Mouse (Mus musculus): ENCODE measurements around the gene Glyr1.

Gene Glyr1

DNA sequence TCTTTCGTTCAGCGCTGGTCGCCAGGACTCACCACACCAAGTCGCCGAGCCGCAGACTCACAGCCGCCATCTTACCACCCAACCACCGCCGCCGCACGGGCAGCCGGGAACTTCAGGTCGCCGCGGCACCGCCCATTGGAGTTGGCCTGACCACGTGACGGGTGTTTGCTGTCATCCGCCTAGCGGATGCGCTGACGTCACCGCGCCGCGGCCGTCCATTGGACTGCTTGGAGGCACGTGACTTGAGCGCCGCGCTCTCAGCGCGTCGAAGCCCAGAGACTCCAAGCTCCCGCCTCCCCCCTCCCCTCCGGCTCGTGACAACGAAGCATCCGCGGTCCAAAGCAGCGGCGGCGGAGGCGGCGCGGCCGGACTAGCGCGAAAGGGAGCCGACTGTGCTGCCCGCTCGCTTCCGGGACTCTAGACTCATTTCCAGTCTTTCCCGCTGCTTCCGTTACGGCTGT is at the start of gene Glyr1, which contains the start of gene Ubn1:
TSS of gene Glyr1 (minus strand) at position 90 of the 461 bp plus-strand sequence.
TSS of gene Ubn1 (plus strand) at position 284 of the 461 bp plus-strand sequence.
- peak; percentile 100 for DNase-seq (ENCODE audit: low spot score)

DNA sequence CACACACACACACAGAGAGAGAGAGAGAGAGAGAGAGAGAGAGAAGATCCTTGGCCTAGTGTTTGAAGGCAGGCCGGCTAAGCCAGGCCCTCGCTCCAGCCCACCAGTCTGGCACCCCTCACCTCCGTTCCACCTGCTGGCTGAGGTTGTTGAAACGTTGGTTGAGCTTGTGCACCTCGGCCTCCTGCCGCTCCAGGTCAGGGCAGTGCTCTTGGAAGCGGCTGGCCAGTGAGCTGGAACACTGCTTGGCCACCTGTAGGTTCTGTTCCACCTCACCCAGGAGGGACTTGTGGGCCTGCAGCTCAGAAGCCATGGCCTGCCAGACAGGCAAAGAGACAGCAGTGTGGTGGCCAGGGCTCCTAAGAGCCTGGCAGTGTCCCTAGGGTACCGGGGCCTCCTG is 46.8 kb upstream of the Glyr1 start:
- DNase-seq (ENCODE audit: low spot score) = no peak

DNA sequence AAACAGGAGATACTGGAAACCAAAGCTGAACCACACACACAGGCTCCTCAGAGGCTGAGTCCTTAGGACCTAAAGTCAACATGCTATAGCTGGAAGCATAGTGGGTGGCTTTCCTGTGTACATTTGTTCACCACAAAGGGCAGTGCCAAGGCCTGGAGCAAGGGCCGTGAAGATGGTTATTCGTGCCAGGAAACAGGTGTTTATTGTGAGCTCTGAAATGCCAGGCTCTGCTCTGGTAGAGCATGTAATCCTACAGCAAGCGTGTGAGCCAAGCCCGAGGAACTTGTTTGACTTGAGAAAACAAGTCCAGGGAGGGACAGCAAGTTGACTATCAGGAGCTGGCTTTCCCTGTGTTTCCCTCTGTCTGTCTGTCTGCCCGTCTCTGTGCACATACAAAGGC is 43.6 kb upstream of the Glyr1 start:
- no peak for DNase-seq (ENCODE audit: low spot score)

DNA sequence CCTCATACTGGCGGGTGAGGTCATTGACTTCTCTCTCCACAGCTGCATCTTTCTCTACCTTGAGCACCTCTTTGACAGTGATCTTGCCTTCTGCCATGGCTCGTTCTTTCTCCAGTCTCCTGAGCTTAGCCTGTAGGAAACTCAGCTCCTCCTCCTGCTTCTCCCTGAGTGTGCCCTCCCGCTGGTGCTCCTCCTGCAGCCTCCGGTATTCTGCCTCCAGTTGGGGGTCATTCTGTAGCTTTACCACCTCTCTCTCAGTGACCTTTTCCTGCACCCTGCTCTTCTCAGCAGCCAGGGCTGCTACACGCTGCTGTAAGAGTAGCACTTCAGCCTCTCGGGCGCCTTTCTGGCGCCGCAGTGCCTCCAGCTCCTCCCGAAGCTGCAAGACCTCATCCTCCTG is 39.4 kb upstream of the Glyr1 start:
- no peak for DNase-seq (ENCODE audit: low spot score)

DNA sequence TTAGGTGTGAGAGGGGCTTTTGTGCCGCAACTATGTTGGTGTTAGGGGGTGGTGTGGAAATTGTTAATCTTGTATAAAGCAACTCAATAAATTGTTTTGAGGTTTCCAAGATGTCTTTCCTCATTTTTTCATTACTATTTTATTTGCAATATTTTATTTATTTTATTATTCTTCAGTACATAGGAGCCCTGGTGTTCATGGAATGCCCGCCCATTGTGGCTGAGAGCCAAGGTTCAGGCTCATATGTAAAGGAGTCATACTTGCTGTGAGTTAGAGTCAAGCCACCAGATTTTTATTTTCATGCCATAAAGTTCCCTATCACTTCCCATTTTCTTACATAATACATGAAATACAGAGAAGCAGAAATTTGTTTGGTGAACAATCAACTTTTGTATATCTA is 36.5 kb upstream of the Glyr1 start:
- no peak for DNase-seq (ENCODE audit: low spot score)

DNA sequence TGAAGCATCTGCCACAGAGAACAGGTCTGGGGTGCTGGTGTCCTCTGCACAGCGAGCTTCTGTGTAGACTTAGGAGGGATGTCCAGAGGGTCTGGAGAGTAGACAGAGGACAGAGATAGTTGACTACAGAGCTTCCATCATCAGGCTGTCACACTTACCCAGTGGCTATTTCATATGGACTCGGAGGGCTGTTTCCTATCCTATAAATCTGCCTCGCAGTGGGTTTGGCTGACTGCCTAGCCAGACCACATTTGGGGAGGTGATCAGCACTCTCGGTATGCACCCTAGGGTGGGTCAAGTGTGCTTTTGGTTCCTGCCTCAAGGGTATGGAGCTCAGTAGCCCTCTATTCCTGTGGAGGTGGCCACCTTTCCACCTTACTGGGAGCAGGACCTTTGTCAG is 35.5 kb upstream of the Glyr1 start:
- DNase-seq (ENCODE audit: low spot score) = no peak

DNA sequence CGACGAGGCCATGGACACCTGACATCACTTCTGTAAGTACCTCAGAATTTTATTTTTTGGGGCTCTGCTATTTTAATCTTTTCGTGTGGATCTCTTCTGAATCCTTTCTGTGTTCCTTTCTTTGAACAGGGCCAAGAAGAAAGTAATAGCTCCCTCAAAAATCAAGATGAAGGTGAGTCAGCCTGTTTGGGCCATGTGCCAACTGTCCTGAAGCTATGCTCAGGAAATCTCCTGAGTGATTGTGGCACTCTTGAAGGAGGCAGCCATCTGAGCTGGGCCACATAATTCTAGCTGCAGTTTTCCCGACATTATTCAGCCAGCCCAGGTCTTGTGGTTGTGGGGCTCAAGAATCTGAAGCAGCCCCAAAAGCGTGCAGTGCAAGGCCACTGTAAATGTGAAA is 24.7 kb upstream of the Glyr1 start:
- DNase-seq (ENCODE audit: low spot score) = no peak

DNA sequence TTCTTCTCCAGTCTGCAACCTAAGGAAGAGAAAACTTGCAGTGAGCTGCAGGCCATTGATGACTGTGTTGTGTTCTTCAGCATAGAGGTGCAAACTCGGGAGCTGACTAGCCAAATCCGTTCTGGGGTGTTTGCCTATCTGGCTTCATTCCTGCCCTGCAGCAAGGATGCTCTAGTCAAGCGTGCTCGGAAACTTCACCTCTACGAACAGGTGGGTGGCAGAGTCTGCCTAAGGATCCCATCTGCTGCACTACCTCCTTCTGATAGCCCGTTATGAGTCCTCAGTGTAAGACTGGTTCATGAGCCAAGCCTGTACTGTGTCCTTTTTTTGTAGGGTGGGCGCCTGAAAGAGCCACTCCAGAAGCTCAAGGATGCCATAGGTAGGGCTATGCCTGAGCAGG is 22.3 kb upstream of the Glyr1 start:
- no peak for DNase-seq (ENCODE audit: low spot score)

DNA sequence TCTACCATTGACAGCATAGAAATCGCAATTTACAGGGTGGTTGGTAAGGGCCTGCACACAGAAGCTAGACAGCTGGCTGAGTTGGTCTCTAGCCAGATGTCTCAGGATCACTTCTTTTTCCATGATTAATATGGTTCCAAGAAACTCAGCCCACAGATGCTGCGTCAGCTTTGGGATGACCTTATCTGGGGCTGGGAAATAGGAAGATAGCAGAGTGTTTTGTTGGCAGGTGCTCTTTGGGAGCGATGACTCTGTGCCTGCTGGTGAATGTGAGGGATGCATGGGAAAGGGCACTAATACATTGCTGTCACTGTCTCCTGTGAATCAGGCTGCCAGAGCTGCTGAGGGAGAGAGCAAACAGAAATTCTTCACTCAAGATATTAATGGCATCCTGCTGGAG is 20.7 kb upstream of the Glyr1 start:
- DNase-seq (ENCODE audit: low spot score) = peak; percentile 57

DNA sequence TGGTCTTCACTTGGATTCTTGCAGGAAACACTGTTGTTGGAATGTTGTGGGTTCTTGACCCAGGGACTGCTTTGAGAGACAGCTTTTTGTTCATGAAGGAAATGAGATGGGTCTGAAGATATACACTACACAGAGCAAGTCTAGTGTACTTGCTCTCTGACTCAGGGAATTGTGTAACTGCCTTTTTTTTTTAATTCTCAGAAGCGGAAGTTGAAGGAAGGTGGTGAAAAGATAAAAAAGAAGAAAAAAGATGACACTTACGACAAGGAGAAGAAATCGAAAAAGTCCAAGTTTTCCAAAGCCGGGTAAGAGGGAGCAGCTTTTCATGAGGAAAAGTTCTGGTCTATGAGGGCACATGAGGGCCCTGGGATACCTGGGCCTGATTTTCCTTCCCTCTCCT is 13.8 kb upstream of the Glyr1 start:
- no peak for DNase-seq (ENCODE audit: low spot score)

DNA sequence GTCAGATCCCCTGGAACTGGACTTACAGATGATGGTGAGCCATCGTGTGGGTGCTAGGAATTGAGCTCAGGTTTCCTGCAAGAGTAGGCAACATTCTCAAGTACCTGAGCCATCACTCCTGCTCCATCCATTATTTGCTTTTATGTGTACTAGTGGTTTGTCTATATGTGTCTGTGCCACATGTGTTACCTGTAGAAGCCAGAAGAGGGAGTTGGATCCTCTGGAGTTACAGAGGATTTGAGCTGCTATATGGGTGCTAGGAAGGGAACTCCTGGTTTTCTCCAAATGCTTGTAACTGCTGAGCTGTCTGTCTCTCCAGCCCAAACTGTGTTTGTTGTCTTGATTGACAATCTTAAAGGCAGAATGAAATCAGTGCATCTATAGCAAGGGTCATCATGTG is 8.5 kb upstream of the Glyr1 start:
- no peak for DNase-seq (ENCODE audit: low spot score)

DNA sequence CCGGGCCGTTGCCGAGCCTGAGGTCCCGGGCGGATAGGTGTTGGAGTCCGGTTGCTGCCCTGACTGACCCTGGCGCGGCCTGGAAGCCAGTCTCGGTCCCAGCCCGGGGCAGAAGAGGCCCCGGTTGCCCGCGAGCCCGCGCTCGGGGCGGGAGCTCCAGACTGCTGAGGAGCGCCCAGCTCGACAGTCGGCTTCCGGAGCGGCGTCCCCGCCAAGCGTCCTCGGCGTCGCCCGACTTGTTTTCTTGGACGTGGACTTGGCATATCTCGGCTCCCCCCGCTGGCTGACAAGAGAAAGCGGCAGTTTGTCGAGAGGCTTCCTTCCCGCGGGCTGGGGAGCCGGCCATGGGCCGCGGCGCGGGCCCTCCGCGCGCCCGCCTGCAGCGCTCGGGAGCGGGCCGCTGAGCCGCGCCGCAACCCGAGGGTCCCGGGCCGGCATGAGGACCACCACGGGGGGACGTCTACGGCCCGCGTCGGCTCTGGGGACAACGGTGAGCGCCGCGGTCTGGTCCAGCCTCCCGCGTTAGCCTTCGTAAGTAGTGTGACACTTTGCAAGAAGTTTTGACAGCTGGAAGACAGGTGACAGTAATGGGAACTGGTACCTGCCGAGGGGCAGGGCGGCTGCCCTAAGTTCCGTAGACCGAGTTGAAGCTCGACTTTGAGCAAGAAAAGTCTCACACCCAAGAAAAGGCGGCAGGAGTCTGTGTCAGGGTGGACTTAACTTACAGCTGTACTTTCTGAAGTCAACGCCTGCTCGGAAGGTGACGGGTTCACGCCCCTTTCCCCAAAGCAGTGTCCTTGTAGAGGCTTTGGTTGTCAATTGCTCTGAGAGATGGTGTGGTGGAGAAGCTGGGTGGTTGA is 818 bp upstream of the Glyr1 start:
- peak; percentile 68 for DNase-seq (ENCODE audit: low spot score)

DNA sequence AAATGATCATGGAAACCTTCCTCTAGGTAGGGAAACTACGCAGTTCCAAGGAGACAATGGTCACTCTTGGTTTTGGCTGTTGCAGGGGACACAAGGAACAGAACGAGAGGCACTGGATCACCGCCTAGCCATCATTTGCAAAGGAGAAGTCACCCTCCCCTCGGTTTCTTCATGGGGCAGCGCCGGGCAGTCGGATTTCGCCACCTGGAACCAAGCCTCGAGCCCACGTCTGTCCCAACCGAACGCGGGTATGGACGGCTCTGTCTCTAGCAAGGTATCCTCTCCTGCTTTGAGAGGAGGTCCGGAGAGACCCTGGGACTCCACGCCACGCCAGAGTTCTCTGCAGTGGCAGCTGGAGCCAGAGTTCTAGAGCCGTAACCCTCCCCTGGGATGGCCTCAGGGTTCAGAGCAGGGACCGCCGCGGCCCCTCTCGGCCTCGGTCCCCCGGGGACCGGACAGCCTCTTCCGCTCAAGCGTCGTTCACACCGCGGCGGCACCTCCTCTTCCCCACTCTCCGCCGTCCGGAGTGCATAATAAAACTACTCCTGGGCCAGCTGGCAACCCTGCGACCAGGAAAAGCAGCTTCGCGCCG is 385 bp downstream of the Glyr1 start:
- DNase-seq (ENCODE audit: low spot score) = no peak

DNA sequence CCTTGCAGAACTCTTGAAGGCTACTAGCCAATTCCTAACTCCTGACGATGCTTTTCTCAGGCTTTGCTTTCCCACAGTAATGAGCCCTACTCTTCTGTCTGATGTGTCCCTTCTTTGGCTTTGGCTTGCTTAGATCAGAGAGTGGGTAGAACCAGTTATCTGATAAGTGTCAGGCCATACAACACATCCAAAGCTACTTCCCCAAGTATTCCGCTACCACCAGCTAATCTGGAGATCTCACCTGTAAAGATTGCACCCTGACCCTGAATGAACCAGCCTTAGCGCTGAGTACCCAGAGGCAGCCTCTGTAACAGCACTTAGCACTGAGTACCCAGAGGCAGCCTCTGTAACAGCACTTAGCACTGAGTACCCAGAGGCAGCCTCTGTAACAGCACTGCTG is 4.3 kb downstream of the Glyr1 start:
- no peak for DNase-seq (ENCODE audit: low spot score)

DNA sequence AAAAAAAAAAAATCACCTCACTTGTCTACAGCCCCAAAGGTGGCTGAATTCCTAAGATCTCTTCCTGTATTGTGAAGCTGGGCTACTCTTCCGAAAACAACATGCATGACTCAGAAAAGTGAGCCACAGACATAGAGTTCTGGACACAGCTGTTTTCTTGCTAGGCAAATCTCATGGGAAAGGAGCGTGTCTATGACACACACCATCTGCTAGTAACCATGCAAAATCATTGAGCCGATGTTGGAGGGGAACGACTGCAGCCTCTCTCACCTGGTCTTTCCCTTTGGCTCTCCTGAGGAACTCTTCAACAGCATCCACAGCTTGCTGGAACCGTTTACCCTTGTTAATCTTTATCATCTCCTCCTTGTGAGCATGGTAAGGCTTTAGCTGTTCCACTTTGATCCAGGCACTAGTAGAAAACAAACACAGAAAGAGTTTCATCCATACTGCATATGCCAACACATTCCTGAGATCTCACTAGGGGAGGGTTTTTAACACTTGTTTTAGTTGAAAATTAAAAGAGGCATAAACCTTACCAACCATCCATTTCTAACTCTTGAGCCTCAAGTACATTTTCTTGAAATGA is 12.9 kb downstream of the Glyr1 start:
- DNase-seq (ENCODE audit: low spot score) = no peak

DNA sequence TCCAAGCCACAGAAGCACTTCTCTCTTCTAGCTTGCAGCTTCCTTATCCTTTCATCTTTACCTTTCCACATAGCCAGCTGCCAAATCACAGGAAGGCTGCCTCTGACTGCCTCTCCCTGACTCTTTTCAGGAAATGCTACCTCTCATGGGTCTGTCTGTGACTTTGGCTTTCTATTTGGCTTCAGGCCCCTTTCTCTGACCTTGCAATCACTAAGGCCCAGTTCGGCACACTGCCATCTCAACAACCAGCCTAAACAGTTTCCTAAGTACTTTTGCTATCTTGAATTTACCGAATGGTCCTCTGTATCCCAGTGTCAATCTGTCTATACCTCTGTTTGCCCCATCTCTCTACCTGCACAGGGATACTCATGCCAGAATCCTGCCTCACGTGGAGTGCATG is 14.1 kb downstream of the Glyr1 start:
- DNase-seq (ENCODE audit: low spot score) = no peak

DNA sequence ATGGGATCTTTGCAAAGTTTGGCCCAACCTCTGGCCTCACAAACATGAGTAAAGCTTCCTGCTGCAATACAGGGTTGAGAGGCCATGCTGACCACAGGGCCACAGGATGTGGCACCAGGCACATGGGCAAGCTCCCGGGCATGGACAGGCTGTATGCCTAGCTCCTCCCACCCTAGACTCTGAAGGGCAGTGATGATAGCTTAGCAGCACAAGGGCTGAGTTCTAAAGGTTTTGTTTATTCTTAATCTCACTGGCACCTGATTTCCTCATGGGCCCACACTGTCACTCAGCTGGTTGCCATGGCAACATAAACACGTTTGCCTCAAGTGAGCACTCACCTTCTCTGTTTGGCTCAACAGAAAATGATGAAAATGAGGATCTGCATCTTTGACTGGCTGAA is 19.8 kb downstream of the Glyr1 start:
- DNase-seq (ENCODE audit: low spot score) = no peak

DNA sequence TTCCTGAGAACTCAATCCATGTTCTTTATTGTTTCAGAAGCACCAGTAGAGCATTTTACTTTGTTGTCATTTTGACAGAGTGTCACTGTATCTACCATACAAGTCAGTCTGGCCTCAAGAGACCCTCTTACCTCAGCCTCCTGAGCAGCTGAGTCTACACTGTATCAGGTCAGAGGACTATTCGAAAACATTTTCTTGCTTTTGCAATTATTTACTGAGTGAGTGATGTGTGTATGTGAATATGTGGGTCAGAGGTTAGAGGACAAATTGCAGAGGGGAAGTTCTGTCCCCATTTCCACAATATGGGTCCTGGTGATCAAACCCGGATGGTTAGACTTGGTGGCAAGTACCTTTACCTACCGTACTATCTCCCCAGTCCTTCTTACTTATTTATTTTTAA is 25.6 kb downstream of the Glyr1 start:
- no peak for DNase-seq (ENCODE audit: low spot score)

DNA sequence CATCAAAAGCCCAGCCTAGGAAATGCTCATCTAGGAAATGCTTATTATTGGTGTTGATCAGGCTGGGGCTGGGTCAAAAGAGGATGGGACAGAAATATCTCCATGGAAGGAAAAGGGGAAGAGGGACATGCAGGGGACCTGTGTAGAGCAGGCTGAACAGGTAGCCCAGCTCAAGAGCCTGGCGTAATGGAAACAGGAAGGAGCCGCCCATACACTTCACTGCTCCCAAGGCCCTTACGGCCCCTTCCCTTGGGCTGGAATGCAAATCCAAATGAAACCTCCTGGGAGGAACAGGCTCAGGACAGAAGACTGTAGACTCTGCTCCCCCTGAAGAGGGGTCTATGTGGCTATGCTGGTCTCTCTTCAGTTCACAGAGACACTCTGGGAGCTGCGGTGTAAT is 35.1 kb downstream of the Glyr1 start:
- no peak for DNase-seq (ENCODE audit: low spot score)

DNA sequence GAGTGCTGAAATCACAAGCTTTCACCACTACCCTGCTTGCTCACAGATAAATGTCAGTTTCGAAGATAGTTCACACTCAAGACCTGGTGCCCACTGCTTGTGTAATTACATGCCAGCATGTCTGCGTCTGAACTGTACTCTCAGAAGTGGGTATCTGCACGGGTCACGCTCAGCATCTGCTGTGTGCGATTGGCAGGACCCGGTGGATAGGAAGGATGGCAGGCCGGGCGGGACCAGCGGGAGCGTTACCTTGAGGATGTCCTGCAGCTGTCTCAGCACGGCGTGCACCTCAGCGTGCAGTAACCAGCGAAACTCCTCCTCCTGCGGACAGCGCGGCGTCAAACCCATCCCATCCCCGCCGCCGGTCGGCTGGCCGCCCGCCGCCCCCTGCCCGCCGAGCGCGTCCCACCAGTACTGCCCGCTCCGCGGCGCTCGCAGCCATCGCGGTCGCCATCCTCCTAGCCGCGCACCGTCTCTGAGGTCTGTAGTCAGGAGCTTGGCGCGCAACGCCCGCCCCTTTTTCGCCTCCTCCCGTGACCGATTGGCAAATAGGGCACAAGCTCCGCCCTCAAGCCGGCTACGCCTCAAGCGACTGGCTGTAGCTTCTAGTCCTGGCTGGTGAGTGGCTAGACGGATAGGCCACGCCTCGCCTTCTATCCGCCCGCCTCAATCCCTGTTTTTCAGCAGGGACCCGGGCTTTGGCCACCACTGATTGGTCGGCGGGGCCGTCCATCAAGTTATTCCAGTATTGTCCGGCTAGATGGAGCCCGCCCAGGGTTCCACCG is 36.4 kb downstream of the Glyr1 start, which contains the start of gene Rogdi:
TSS of gene Rogdi (minus strand) at position 500 of the 785 bp plus-strand sequence.
- peak; percentile 99 for DNase-seq (ENCODE audit: low spot score)

DNA sequence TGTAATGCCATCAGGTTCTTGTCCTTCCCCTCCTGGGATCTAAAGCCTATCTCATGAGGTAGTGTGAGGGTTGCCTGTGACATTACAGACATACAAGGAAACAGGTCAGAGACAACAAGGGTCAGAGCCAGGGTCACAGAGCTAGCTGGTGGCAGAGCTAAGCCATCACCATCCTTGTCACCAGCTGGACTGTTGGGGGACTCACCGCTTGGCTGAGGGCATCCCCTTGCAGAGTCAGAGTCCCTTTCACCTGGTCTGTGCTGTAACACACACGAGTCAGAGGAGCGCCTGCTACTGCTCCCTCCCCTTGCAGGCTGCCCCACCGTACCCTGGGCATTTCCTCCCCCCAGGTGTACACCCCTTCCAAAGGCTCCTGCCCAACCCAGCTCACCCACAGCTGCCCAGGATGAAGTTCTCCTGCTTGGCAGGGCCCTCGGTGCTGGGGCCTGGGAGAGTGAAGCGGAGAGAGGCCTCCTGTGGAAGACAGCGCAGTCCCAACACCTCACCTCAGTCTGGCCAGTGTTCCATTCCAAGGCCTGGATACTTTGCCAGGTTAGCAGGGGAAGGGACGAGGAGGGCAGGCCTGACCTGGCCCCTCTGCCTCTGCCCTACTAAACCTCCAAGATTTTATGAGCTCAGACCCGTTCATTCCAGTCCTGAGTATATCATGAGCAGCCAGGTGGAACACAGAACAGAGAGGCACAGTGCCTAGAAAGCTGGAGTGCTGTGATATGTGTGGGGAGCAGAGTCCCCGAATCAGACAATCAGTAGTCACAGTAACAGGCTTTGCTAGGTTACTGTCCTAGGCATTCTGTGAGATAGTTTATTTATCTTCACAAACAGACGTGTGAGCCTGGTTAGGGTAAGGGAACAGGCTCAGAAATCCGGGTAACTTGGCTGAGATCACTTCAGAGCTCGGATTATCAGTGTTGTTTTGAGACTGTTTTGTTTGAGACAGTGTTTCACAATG is 37.3 kb downstream of the Glyr1 start:
- DNase-seq (ENCODE audit: low spot score) = peak; percentile 39

Data from layer of hippocampus, adult 11-12 months (tissue).